Mouse (Mus musculus) megakaryocyte, embryonic 14.5 days (primary cell): ENCODE results near the gene Nrxn1. TPM values are rescaled to one million over a fixed set of nuclear protein-coding genes. Genes with fewer than 3 reads are reported as not detected.
"Not testable (repeated sequence)": the region's sequence is repeated elsewhere in the genome, so short reads cannot be mapped to it uniquely, and the experiment has no call there.

ENCODE experiments used
- H3K27me3 ChIP-seq: replicated peaks from 2 replicates; pipeline ENCODE3; 2012; ENCODE audit warnings: inconsistent platforms
- H3K36me3 ChIP-seq: replicated peaks from 2 replicates; pipeline ENCODE3; 2012; ENCODE audit warnings: low read length, inconsistent platforms, mixed read lengths
- H3K4me1 ChIP-seq: 2 replicates; pipeline ENCODE4 v1.6.1; 2012; ENCODE audit warnings: inconsistent platforms
- H3K4me3 ChIP-seq: replicated peaks from 2 replicates; pipeline ENCODE3; 2012; ENCODE audit warnings: moderate library complexity, mild to moderate bottlenecking, inconsistent platforms
- H3K9me3 ChIP-seq: 2 replicates; pipeline ENCODE4 v1.6.1; 2012; ENCODE audit warnings: inconsistent platforms
- FLI1 ChIP-seq: IDR thresholded peaks from 2 replicates; pipeline ENCODE4 v1.6.1; 2012; ENCODE audit warnings: low read length, inconsistent platforms, mixed read lengths
- GATA1 ChIP-seq: IDR thresholded peaks from 3 replicates; pipeline ENCODE4 v1.6.1; 2012; ENCODE audit warnings: mixed read lengths, low read length, inconsistent platforms, borderline replicate concordance
- polyA plus RNA-seq: library from polyadenylated mRNA; stranded (reverse); fragments of >175 nt; gene quantifications from 2 replicates; pipeline ENCODE4 v1.2.3, GENCODE M21; 2012; ENCODE audit warnings: low replicate concordance; ENCODE audit not compliant: insufficient read depth

Gene Nrxn1
- polyA plus RNA-seq, 1 experiment: not detected

GRCm38 (mm10) chr17:90253451-90254131, 839.3 kb downstream of the Nrxn1 start:
- 0 out of 2 replicates have a peak, but pooled peaks cover 4% of the 10 kb centered on the region for H3K9me3 ChIP-seq
- no peaks in the 10 kb centered on the region for H3K4me1 ChIP-seq
- no peak overlapping the region for H3K4me3 ChIP-seq
- TF ChIP-seq FLI1 (no peak), GATA1 (no peak)
- no peaks in the 10 kb centered on the region for H3K36me3 ChIP-seq
- no peaks in the 10 kb centered on the region for H3K27me3 ChIP-seq

GRCm38 (mm10) chr17:90252196-90252595, 840.7 kb downstream of the Nrxn1 start:
- no peak overlapping the region for H3K4me3 ChIP-seq
- H3K4me1 ChIP-seq: no peaks in the 10 kb centered on the region
- H3K9me3 ChIP-seq: 0 out of 2 replicates have a peak, but pooled peaks cover 4% of the 10 kb centered on the region
- TF ChIP-seq FLI1 (no peak), GATA1 (no peak)
- no peaks in the 10 kb centered on the region for H3K36me3 ChIP-seq
- no peaks in the 10 kb centered on the region for H3K27me3 ChIP-seq

- TF ChIP-seq GATA1: no peak
- TF ChIP-seq FLI1: no peak
Measured at GRCm38 (mm10) chr17:90247071-90247849, 845.6 kb downstream of the Nrxn1 start.

GRCm38 (mm10) chr17:90244339-90244738, 848.5 kb downstream of the Nrxn1 start:
- H3K9me3 ChIP-seq: 0 out of 2 replicates have a peak, but pooled peaks cover 3% of the 10 kb centered on the region
- H3K4me1 ChIP-seq: no peaks in the 10 kb centered on the region
- H3K4me3 ChIP-seq: no peak overlapping the region
- no peaks in the 10 kb centered on the region for H3K36me3 ChIP-seq
- H3K27me3 ChIP-seq: no peaks in the 10 kb centered on the region
- TF ChIP-seq FLI1 (no peak), GATA1 (no peak)

More at GRCm38 (mm10) chr17:90247071-90247849, 845.6 kb downstream of the Nrxn1 start:
- H3K27me3 ChIP-seq: no peaks in the 10 kb centered on the region
- H3K4me3 ChIP-seq: no peak overlapping the region
- no peaks in the 10 kb centered on the region for H3K36me3 ChIP-seq
- H3K9me3 ChIP-seq: 0 out of 2 replicates have a peak, but pooled peaks cover 3% of the 10 kb centered on the region
- H3K4me1 ChIP-seq: no peaks in the 10 kb centered on the region

GRCm38 (mm10) chr17:90238964-90239363, 853.9 kb downstream of the Nrxn1 start:
- Histone ChIP-seq H3K9me3 (0 out of 2 replicates have a peak, but pooled peaks cover under 1% of the 10 kb centered on the region), H3K27me3 (no peaks in the 10 kb centered on the region), H3K4me1 (no peaks in the 10 kb centered on the region), H3K4me3 (no peak overlapping the region), H3K36me3 (no peaks in the 10 kb centered on the region)
- TF ChIP-seq GATA1 (no peak), FLI1 (no peak)

- no peaks in the 10 kb centered on the region for H3K27me3 ChIP-seq
- H3K36me3 ChIP-seq: no peaks in the 10 kb centered on the region
- no peaks in the 10 kb centered on the region for H3K4me1 ChIP-seq
- no peaks in the 10 kb centered on the region for H3K9me3 ChIP-seq
- H3K4me3 ChIP-seq: no peak overlapping the region
- no peak for TF ChIP-seq FLI1
- no peak for TF ChIP-seq GATA1
Measured at GRCm38 (mm10) chr17:90238517-90238916, 854.4 kb downstream of the Nrxn1 start.

GRCm38 (mm10) chr17:90235674-90236073, 857.2 kb downstream of the Nrxn1 start:
- H3K36me3 ChIP-seq, H3K9me3 ChIP-seq: not testable (repeated sequence)

GRCm38 (mm10) chr17:90234806-90235205, 858.1 kb downstream of the Nrxn1 start:
- Histone ChIP-seq H3K4me3 (no peak overlapping the region), H3K27me3 (no peaks in the 10 kb centered on the region), H3K36me3 (no peaks in the 10 kb centered on the region), H3K4me1 (no peaks in the 10 kb centered on the region), H3K9me3 (no peaks in the 10 kb centered on the region)
- no peak for TF ChIP-seq GATA1
- no peak for TF ChIP-seq FLI1

More at GRCm38 (mm10) chr17:90235674-90236073, 857.2 kb downstream of the Nrxn1 start:
- not testable (repeated sequence) for H3K4me3 ChIP-seq, H3K4me1 ChIP-seq, H3K27me3 ChIP-seq

- Histone ChIP-seq H3K36me3 (no peaks in the 10 kb centered on the region), H3K27me3 (no peaks in the 10 kb centered on the region), H3K4me1 (no peaks in the 10 kb centered on the region), H3K9me3 (no peaks in the 10 kb centered on the region), H3K4me3 (no peak overlapping the region)
- TF ChIP-seq FLI1: no peak
- no peak for TF ChIP-seq GATA1
Measured at GRCm38 (mm10) chr17:90208547-90208946, 884.3 kb downstream of the Nrxn1 start.

GRCm38 (mm10) chr17:90207617-90208016, 885.3 kb downstream of the Nrxn1 start:
- Histone ChIP-seq H3K27me3 (no peaks in the 10 kb centered on the region), H3K4me1 (no peaks in the 10 kb centered on the region), H3K9me3 (no peaks in the 10 kb centered on the region), H3K4me3 (no peak overlapping the region), H3K36me3 (no peaks in the 10 kb centered on the region)
- no peak for TF ChIP-seq FLI1
- TF ChIP-seq GATA1: no peak
